Mouse (Mus musculus): ENCODE measurements around the gene Thsd4.

Thsd4 gene

GRCm38 (mm10) chr9:60311594-60312128 is 210.2 kb downstream of the Thsd4 start:
- no peak for ATAC-seq (ENCODE audit: insufficient number of reproducible peaks, low FRiP score, low TSS enrichment)

- ATAC-seq (ENCODE audit: insufficient number of reproducible peaks, low FRiP score, low TSS enrichment), result no peak
Observed at GRCm38 (mm10) chr9:60310741-60311317, 211.0 kb downstream of the Thsd4 start.

- peak; percentile 85 for ATAC-seq (ENCODE audit: insufficient number of reproducible peaks, low FRiP score, low TSS enrichment)
Observed at GRCm38 (mm10) chr9:60309786-60310711, 211.8 kb downstream of the Thsd4 start.

GRCm38 (mm10) chr9:60308182-60308581 is 213.7 kb downstream of the Thsd4 start:
- no peak for ATAC-seq (ENCODE audit: insufficient number of reproducible peaks, low FRiP score, low TSS enrichment)

- no peak for ATAC-seq (ENCODE audit: insufficient number of reproducible peaks, low FRiP score, low TSS enrichment)
Observed at GRCm38 (mm10) chr9:60307469-60307868, 214.4 kb downstream of the Thsd4 start.

- no peak for ATAC-seq (ENCODE audit: insufficient number of reproducible peaks, low FRiP score, low TSS enrichment)
Observed at GRCm38 (mm10) chr9:60306241-60306640, 215.6 kb downstream of the Thsd4 start.

GRCm38 (mm10) chr9:60305204-60305840 is 216.5 kb downstream of the Thsd4 start:
- ATAC-seq (ENCODE audit: insufficient number of reproducible peaks, low FRiP score, low TSS enrichment), result no peak

- ATAC-seq (ENCODE audit: insufficient number of reproducible peaks, low FRiP score, low TSS enrichment), result no peak
Observed at GRCm38 (mm10) chr9:60296276-60296675, 225.6 kb downstream of the Thsd4 start.

GRCm38 (mm10) chr9:60295199-60295598 is 226.6 kb downstream of the Thsd4 start:
- no peak for ATAC-seq (ENCODE audit: insufficient number of reproducible peaks, low FRiP score, low TSS enrichment)

- no peak for ATAC-seq (ENCODE audit: insufficient number of reproducible peaks, low FRiP score, low TSS enrichment)
Observed at GRCm38 (mm10) chr9:60293129-60293528, 228.7 kb downstream of the Thsd4 start.

- no peak for ATAC-seq (ENCODE audit: insufficient number of reproducible peaks, low FRiP score, low TSS enrichment)
Observed at GRCm38 (mm10) chr9:60290780-60291179, 231.1 kb downstream of the Thsd4 start.

- ATAC-seq (ENCODE audit: insufficient number of reproducible peaks, low FRiP score, low TSS enrichment), result no peak
Observed at GRCm38 (mm10) chr9:60288789-60289188, 233.1 kb downstream of the Thsd4 start.

GRCm38 (mm10) chr9:60286390-60286789 is 235.5 kb downstream of the Thsd4 start:
- no peak for ATAC-seq (ENCODE audit: insufficient number of reproducible peaks, low FRiP score, low TSS enrichment)

GRCm38 (mm10) chr9:60285047-60285462 is 236.8 kb downstream of the Thsd4 start:
- ATAC-seq (ENCODE audit: insufficient number of reproducible peaks, low FRiP score, low TSS enrichment), result no peak

GRCm38 (mm10) chr9:60284318-60284717 is 237.5 kb downstream of the Thsd4 start:
- no peak for ATAC-seq (ENCODE audit: insufficient number of reproducible peaks, low FRiP score, low TSS enrichment)

- ATAC-seq (ENCODE audit: insufficient number of reproducible peaks, low FRiP score, low TSS enrichment), result no peak
Observed at GRCm38 (mm10) chr9:60283546-60283945, 238.3 kb downstream of the Thsd4 start.

- ATAC-seq (ENCODE audit: insufficient number of reproducible peaks, low FRiP score, low TSS enrichment), result no peak
Observed at GRCm38 (mm10) chr9:60281281-60281680, 240.6 kb downstream of the Thsd4 start.

GRCm38 (mm10) chr9:60280786-60281185 is 241.1 kb downstream of the Thsd4 start:
- ATAC-seq (ENCODE audit: insufficient number of reproducible peaks, low FRiP score, low TSS enrichment), result no peak

GRCm38 (mm10) chr9:60279556-60279955 is 242.3 kb downstream of the Thsd4 start:
- ATAC-seq (ENCODE audit: insufficient number of reproducible peaks, low FRiP score, low TSS enrichment), result no peak

GRCm38 (mm10) chr9:60276351-60276750 is 245.5 kb downstream of the Thsd4 start:
- no peak for ATAC-seq (ENCODE audit: insufficient number of reproducible peaks, low FRiP score, low TSS enrichment)
